Mouse (Mus musculus): Measurements from ENCODE around the gene Gpr4.

- no peak for TF ChIP-seq POLR2A (IDR thresholded peaks at IDR 0.05; ENCODE audit: control insufficient read depth, low read depth, low read length)
- TF ChIP-seq CTCF (IDR thresholded peaks at IDR 0.05; ENCODE audit: control insufficient read depth, insufficient read depth, insufficient replicate concordance, low read depth, low read length), result peak; percentile 40; the same call in 1 of the 2 replicates
These were observed 15.7 kb upstream of the Gpr4 start for GRCm38 (mm10) chr7:19196676-19197075.
